ENCODE assay signal across 19 mouse cellular contexts in the genomic region with DNA sequence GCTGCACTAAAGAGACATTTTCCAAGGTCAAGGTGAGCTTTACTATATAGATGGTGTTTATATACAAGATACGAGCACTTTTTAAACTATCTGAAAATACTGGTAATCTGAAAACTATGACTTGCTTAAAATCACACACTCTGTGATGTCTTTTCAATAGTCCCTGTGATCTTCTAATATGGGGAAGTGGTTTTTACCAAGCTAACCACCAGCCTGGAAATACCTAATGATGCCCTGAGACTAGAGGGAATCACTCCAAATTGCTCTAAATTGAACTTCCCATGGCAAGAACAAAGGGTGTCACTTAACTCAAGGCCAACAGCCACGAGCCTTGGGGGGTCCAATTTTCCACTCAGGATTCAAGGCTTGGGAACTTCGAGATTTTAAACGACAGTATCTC.
DNase-seq lines count a peak whose midpoint lies in the region; ATAC-seq lines count a peak whose summit lies in the region.
"Had no signal": no experiment of that assay in that cellular context is flagged by ENCODE, and none has a peak within 500 bp of the region (broad histone marks: within the 10 kb centered on the region; RNA-seq: fewer than 3 reads in every experiment).

No protein-coding gene starts in this region.

- DNase-seq in heart, adult 11 months: peak; percentile 12
- no peak for DNase-seq in heart, adult 8-10 months (ENCODE audit: low spot score)
- peak; percentile 32 for DNase-seq in 416B (ENCODE audit: low read depth)
- DNase-seq in Muller cell, postnatal 12 days (ENCODE audit: inconsistent ontology term): no peak
- DNase-seq in urinary bladder, postnatal 36 days (ENCODE audit: low spot score in 2 of 2): no peak
- DNase-seq: adrenal gland, adult 8-10 months; adrenal gland, postnatal 14 days; adrenal gland, postnatal 36 days; cerebellum, adult 11-12 months; cerebellum, adult 2 months; cerebellum, adult 9-10 months; cerebellum, postnatal 10 days; cerebellum, postnatal 25 days; embryo, embryonic 11 days had no signal

- peak; percentile 61 for ATAC-seq in granulocyte monocyte progenitor cell, adult 5-6 weeks (replicated peaks; ENCODE audit: poor library complexity, severe bottlenecking)
- ATAC-seq: activated CD4-positive, CD25-positive, alpha-beta regulatory T cell, adult 4 months; forebrain, embryonic 14.5 days; forebrain, embryonic 16.5 days; Patski had no signal

Comparison
In these comparisons a context has a peak if more than half of its experiments do, and no peak if none do; other contexts are left out.
1. DNase-seq: peak in heart, adult 11 months (single experiment) and 416B (single experiment); none in heart, adult 8-10 months (single experiment), Muller cell, postnatal 12 days (single experiment) and urinary bladder, postnatal 36 days (0 of 2).